Mouse (Mus musculus) brain, adult 10 weeks (tissue): ENCODE data around the gene Lum. TPM values are rescaled to one million over a fixed set of nuclear protein-coding genes. Genes with fewer than 3 reads are reported as not detected.

Source experiments
- polyA plus RNA-seq: library from polyadenylated mRNA; stranded (reverse); fragments of 350-450 nt; fragmentation: Illumina TruSeq; extraction: RNeasy Lipid Tissue Mini Kit (QIAGEN cat#74804); gene quantifications from one replicate; pipeline ENCODE4 v1.2.3, GENCODE M21; 2015; ENCODE audit warnings: low read depth, low replicate concordance

Lum gene
- 2.5 TPM for polyA plus RNA-seq

GRCm38 (mm10) chr10:97564957-97565856, at the start of gene Lum:
TSS of gene Lum (plus strand) at chr10:97565128.

GRCm38 (mm10) chr10:97606579-97606978, 41.7 kb downstream of the Lum start, which contains the start of gene Kera:
TSS of gene Kera (plus strand) at chr10:97606879.

Other genes starting within 250 kb of the Lum start
- 29.5 TPM for gene Dcn, start 85.5 kb upstream of the Lum start, polyA plus RNA-seq
- not detected for gene Kera, start 41.8 kb downstream of the Lum start, polyA plus RNA-seq
- 0.34 TPM for gene Epyc, start 78.9 kb downstream of the Lum start, polyA plus RNA-seq
- gene Ccer1, start 127.9 kb downstream of the Lum start, polyA plus RNA-seq = not detected
- gene C030005K15Rik, start 161.6 kb downstream of the Lum start, polyA plus RNA-seq = not detected